In genomic region chr5:147269371-147269770, GRCm38 (mm10) we compare ENCODE assay signal across 28 mouse cellular contexts. TPM values are rescaled to one million over a fixed set of nuclear protein-coding genes. Genes with fewer than 3 reads are reported as not detected.
"Had no signal": no experiment of that assay in that cellular context is flagged by ENCODE, and none has a peak within 500 bp of the region (broad histone marks: within the 10 kb centered on the region; RNA-seq: fewer than 3 reads in every experiment).

No protein-coding gene starts in this region.

- H3K27ac ChIP-seq: kidney, embryonic 15.5 days; left cerebral cortex, adult 2 months; limb, embryonic 13.5 days; liver, embryonic 13.5 days; macrophage had no signal

- H3K4me2 ChIP-seq: limb, embryonic 13.5 days had no signal

- H3K9ac ChIP-seq: kidney, embryonic 15.5 days; limb, embryonic 13.5 days; liver, embryonic 13.5 days; liver, postnatal 0 days; lung, embryonic 14.5 days had no signal

- H3K4me3 ChIP-seq: left cerebral cortex, adult 2 months had no signal

- ATAC-seq: lung, postnatal 0 days had no signal

- DNase-seq: kidney, adult 11 months; kidney, adult 8-10 months; kidney, postnatal 10 days; kidney, postnatal 36 days; layer of hippocampus, postnatal 36 days; liver; liver, embryonic 13.5 days; thymus, adult 18-20 months; thymus, postnatal 36 days had no signal

- H3K9me3 ChIP-seq: kidney, embryonic 15.5 days; limb, embryonic 13.5 days; liver, embryonic 13.5 days had no signal

- H3K36me3 ChIP-seq: kidney, embryonic 15.5 days; limb, embryonic 13.5 days; liver, embryonic 13.5 days had no signal

RNA-seq across cellular contexts. Expression of gene Pdx1, which starts 0.4 kb away (rescaled TPM):
- total RNA-seq: layer of hippocampus, adult 8-10 months; layer of hippocampus, postnatal 10 days; layer of hippocampus, postnatal 36 days; left cerebral cortex, adult 2 months; left cerebral cortex, postnatal 10 days; left cerebral cortex, postnatal 36 days; megakaryocyte, adult 5-6 weeks; midbrain, postnatal 0 days had no signal
- polyA plus RNA-seq: kidney, embryonic 15.5 days; limb, embryonic 13.5 days; liver, embryonic 13.5 days; liver, postnatal 0 days; lung, embryonic 14.5 days; lung, postnatal 0 days; macrophage; midbrain, embryonic 14.5 days; midbrain, postnatal 0 days; neural tube, embryonic 11.5 days; neural tube, embryonic 14.5 days; spleen, adult 2 months; testis, adult 2 months; urinary bladder, adult 2 months had no signal

RNA-seq across cellular contexts. Expression of gene Cdx2, which starts 37.7 kb away (rescaled TPM):
- total RNA-seq: layer of hippocampus, adult 8-10 months; layer of hippocampus, postnatal 10 days; layer of hippocampus, postnatal 36 days; left cerebral cortex, adult 2 months; left cerebral cortex, postnatal 10 days; left cerebral cortex, postnatal 36 days; megakaryocyte, adult 5-6 weeks; midbrain, postnatal 0 days had no signal
- polyA plus RNA-seq: kidney, embryonic 15.5 days; liver, embryonic 13.5 days; liver, postnatal 0 days; lung, embryonic 14.5 days; lung, postnatal 0 days; macrophage; midbrain, embryonic 14.5 days; midbrain, postnatal 0 days; neural tube, embryonic 11.5 days; neural tube, embryonic 14.5 days; spleen, adult 2 months; testis, adult 2 months; urinary bladder, adult 2 months had no signal

RNA-seq across cellular contexts. Expression of gene Urad, which starts 52.9 kb away (rescaled TPM):
- total RNA-seq: layer of hippocampus, adult 8-10 months; layer of hippocampus, postnatal 10 days; layer of hippocampus, postnatal 36 days; left cerebral cortex, adult 2 months; left cerebral cortex, postnatal 10 days; left cerebral cortex, postnatal 36 days; megakaryocyte, adult 5-6 weeks; midbrain, postnatal 0 days had no signal
- polyA plus RNA-seq: kidney, embryonic 15.5 days; limb, embryonic 13.5 days; lung, embryonic 14.5 days; lung, postnatal 0 days; macrophage; midbrain, embryonic 14.5 days; midbrain, postnatal 0 days; neural tube, embryonic 11.5 days; neural tube, embryonic 14.5 days; spleen, adult 2 months; testis, adult 2 months; urinary bladder, adult 2 months had no signal
